19 mouse cellular contexts compared by ENCODE assay signal in genomic region chr15:96954389-96954788, GRCm38 (mm10).
DNase-seq lines count a peak whose midpoint lies in the region; ATAC-seq and TF ChIP-seq lines count a peak whose summit lies in the region.
"Had no signal": no experiment of that assay in that cellular context is flagged by ENCODE, and none has a peak within 500 bp of the region (broad histone marks: within the 10 kb centered on the region; RNA-seq: fewer than 3 reads in every experiment).

No protein-coding gene starts in this region.

- DNase-seq in forebrain, embryonic 10.5 days (ENCODE audit: extremely low spot score, low spot score), result no peak
- no peak for DNase-seq in hindbrain, postnatal 0 days (ENCODE audit: low spot score)
- no peak for DNase-seq in neural tube, embryonic 10.5 days (ENCODE audit: extremely low spot score, low spot score)
- DNase-seq in layer of hippocampus, postnatal 36 days, result no peak
- DNase-seq: adrenal gland, postnatal 10 days; cerebellum, adult 11 months; cerebellum, adult 8-10 months; cerebellum, postnatal 14 days; gastrocnemius, postnatal 36 days; heart, adult 2 months; heart, postnatal 10 days; heart, postnatal 4 days had no signal

- H3K9me3 ChIP-seq in forebrain, embryonic 15.5 days, result no peaks in the 10 kb centered on the region
- H3K9me3 ChIP-seq in forebrain, embryonic 10.5 days, result no peaks in the 10 kb centered on the region
- no peaks in the 10 kb centered on the region for H3K9me3 ChIP-seq in hindbrain, postnatal 0 days (ENCODE audit: low read length)
- H3K9me3 ChIP-seq in hindbrain, embryonic 16.5 days (ENCODE audit: control insufficient read depth, low read length), result no peaks in the 10 kb centered on the region
- no peaks in the 10 kb centered on the region for H3K9me3 ChIP-seq in neural tube, embryonic 15.5 days (replicated peaks)
- H3K9me3 ChIP-seq: embryonic facial prominence, embryonic 12.5 days; forebrain, embryonic 13.5 days; heart, embryonic 12.5 days had no signal

- no peaks in the 10 kb centered on the region for H3K36me3 ChIP-seq in forebrain, embryonic 15.5 days
- H3K36me3 ChIP-seq in forebrain, embryonic 10.5 days (replicated peaks), result no peaks in the 10 kb centered on the region
- H3K36me3 ChIP-seq in hindbrain, postnatal 0 days (ENCODE audit: insufficient read depth, low read length), result no peaks in the 10 kb centered on the region
- no peaks in the 10 kb centered on the region for H3K36me3 ChIP-seq in hindbrain, embryonic 16.5 days (ENCODE audit: control insufficient read depth, insufficient read depth, low read length)
- H3K36me3 ChIP-seq in neural tube, embryonic 15.5 days, result no peaks in the 10 kb centered on the region
- H3K36me3 ChIP-seq: embryonic facial prominence, embryonic 12.5 days; heart, embryonic 12.5 days had no signal

- 94% methylated on average over 6 of the region's 6 CpGs for WGBS in forebrain, embryonic 15.5 days
- WGBS in forebrain, embryonic 10.5 days, result 90% methylated on average over 6 of the region's 6 CpGs
- WGBS in hindbrain, postnatal 0 days, result 92% methylated on average over 6 of the region's 6 CpGs
- whole genome bisulfite sequencing in hindbrain, embryonic 16.5 days, result 89% methylated on average over 6 of the region's 6 CpGs
- WGBS in neural tube, embryonic 15.5 days, result 86% methylated on average over 6 of the region's 6 CpGs

- H3K4me2 ChIP-seq in forebrain, embryonic 15.5 days (replicated peaks), result no peak overlapping the region
- H3K4me2 ChIP-seq in hindbrain, postnatal 0 days (ENCODE audit: low read depth, low read length), result peak overlapping the region; percentile 58; the same call in 1 of the 2 replicates
- no peak overlapping the region for H3K4me2 ChIP-seq in hindbrain, embryonic 16.5 days (ENCODE audit: low read length)
- H3K4me2 ChIP-seq in neural tube, embryonic 15.5 days, result peak overlapping the region; percentile 62; the same call in 1 of the 2 replicates

- TF ChIP-seq CTCF in hindbrain, postnatal 0 days (IDR thresholded peaks at IDR 0.05; ENCODE audit: low read depth), result no peak

- H3K9ac ChIP-seq in forebrain, embryonic 15.5 days (replicated peaks), result no peak overlapping the region
- 0 out of 2 replicates have a peak overlapping the region, but pooled peaks have one; percentile 56 for H3K9ac ChIP-seq in hindbrain, postnatal 0 days (replicated peaks; ENCODE audit: low read length)
- no peak overlapping the region for H3K9ac ChIP-seq in hindbrain, embryonic 16.5 days (ENCODE audit: low read depth, low read length)
- no peak overlapping the region for H3K9ac ChIP-seq in neural tube, embryonic 15.5 days (replicated peaks)

- H3K4me1 ChIP-seq in forebrain, embryonic 15.5 days, result peaks cover 8% of the 10 kb centered on the region; the same call in 1 of the 2 replicates
- peaks cover 10% of the 10 kb centered on the region for H3K4me1 ChIP-seq in forebrain, embryonic 10.5 days
- no peaks in the 10 kb centered on the region for H3K4me1 ChIP-seq in hindbrain, postnatal 0 days (ENCODE audit: insufficient read depth, low read length)
- H3K4me1 ChIP-seq in hindbrain, embryonic 16.5 days (ENCODE audit: control insufficient read depth, insufficient read depth, low read depth, low read length), result no peaks in the 10 kb centered on the region
- H3K4me1 ChIP-seq in neural tube, embryonic 15.5 days, result peaks cover 13% of the 10 kb centered on the region

- no peak overlapping the region for H3K4me3 ChIP-seq in forebrain, embryonic 15.5 days
- no peak overlapping the region for H3K4me3 ChIP-seq in forebrain, embryonic 10.5 days
- H3K4me3 ChIP-seq in hindbrain, postnatal 0 days (ENCODE audit: low read length), result no peak overlapping the region
- H3K4me3 ChIP-seq in hindbrain, embryonic 16.5 days (ENCODE audit: low read length), result no peak overlapping the region
- H3K4me3 ChIP-seq in neural tube, embryonic 15.5 days (replicated peaks), result no peak overlapping the region; the same call in 1 of the 2 replicates

- no peak for ATAC-seq in forebrain, embryonic 15.5 days (replicated peaks)
- no peak for ATAC-seq in hindbrain, postnatal 0 days
- ATAC-seq in hindbrain, embryonic 16.5 days, result no peak
- ATAC-seq in neural tube, embryonic 15.5 days (ENCODE audit: low FRiP score), result no peak
- ATAC-seq: inflammation-experienced regulatory T-cells, adult 6 months had no signal

- H3K27ac ChIP-seq in forebrain, embryonic 15.5 days (replicated peaks), result 0 out of 2 replicates have a peak overlapping the region, but pooled peaks have one; percentile 64
- H3K27ac ChIP-seq in forebrain, embryonic 10.5 days, result no peak overlapping the region
- no peak overlapping the region for H3K27ac ChIP-seq in hindbrain, postnatal 0 days
- H3K27ac ChIP-seq in hindbrain, embryonic 16.5 days (ENCODE audit: low read depth, low read length), result no peak overlapping the region
- no peak overlapping the region for H3K27ac ChIP-seq in neural tube, embryonic 15.5 days (replicated peaks)
- H3K27ac ChIP-seq: forebrain, embryonic 13.5 days; heart, adult 2 months had no signal

- H3K27me3 ChIP-seq in forebrain, embryonic 15.5 days, result no peaks in the 10 kb centered on the region
- H3K27me3 ChIP-seq in forebrain, embryonic 10.5 days (ENCODE audit: poor library complexity, severe bottlenecking), result no peaks in the 10 kb centered on the region
- H3K27me3 ChIP-seq in hindbrain, postnatal 0 days (ENCODE audit: insufficient read depth, low read length), result no peaks in the 10 kb centered on the region
- no peaks in the 10 kb centered on the region for H3K27me3 ChIP-seq in hindbrain, embryonic 16.5 days (replicated peaks; ENCODE audit: control insufficient read depth, insufficient read depth, low read length)
- H3K27me3 ChIP-seq in neural tube, embryonic 15.5 days (replicated peaks), result no peaks in the 10 kb centered on the region
- H3K27me3 ChIP-seq: embryonic facial prominence, embryonic 12.5 days; forebrain, embryonic 13.5 days; heart, embryonic 12.5 days had no signal

Comparison
In these comparisons a context has a peak if more than half of its experiments do, and no peak if none do; other contexts are left out.
1. H3K4me2 ChIP-seq: peak in hindbrain, postnatal 0 days (single experiment) and neural tube, embryonic 15.5 days (single experiment); none in forebrain, embryonic 15.5 days (single experiment) and hindbrain, embryonic 16.5 days (single experiment).